Mouse (Mus musculus) thymus, adult 2 months (tissue): ENCODE measurements around the gene Zfp821. TPM values are rescaled to one million over a fixed set of nuclear protein-coding genes. Genes with fewer than 3 reads are reported as not detected.

Source experiments
- DNase-seq: peaks from one replicate; pipeline ENCODE4 v3.0.0; 2021
- H3K27ac ChIP-seq: fragments of 200-500 bp; 2 replicates; pipeline ENCODE4 v1.5.1; 2012; ENCODE audit warnings: low read length, control low read depth; ENCODE audit not compliant: control insufficient read depth, insufficient read depth
- H3K27me3 ChIP-seq: fragments of 200-500 bp; 2 replicates; pipeline ENCODE4 v1.6.1; 2012; ENCODE audit warnings: mild to moderate bottlenecking, low read length, moderate library complexity, mixed read lengths; ENCODE audit not compliant: control insufficient read depth, insufficient read depth
- H3K36me3 ChIP-seq: fragments of 200-500 bp; 2 replicates; pipeline ENCODE4 v1.6.1; 2012; ENCODE audit warnings: mild to moderate bottlenecking, low read length, moderate library complexity; ENCODE audit not compliant: control insufficient read depth, insufficient read depth
- H3K4me1 ChIP-seq: fragments of 200-500 bp; replicated peaks from 2 replicates; pipeline ENCODE4 v1.6.1; 2012; ENCODE audit warnings: low read length; ENCODE audit not compliant: control insufficient read depth, insufficient read depth
- H3K4me3 ChIP-seq: fragments of 200-500 bp; 2 replicates; pipeline ENCODE4 v1.5.1; 2012; ENCODE audit warnings: mild to moderate bottlenecking, low read length, control low read depth, moderate library complexity; ENCODE audit not compliant: control insufficient read depth, insufficient read depth
- CTCF ChIP-seq: fragments of 200-500 bp; IDR thresholded peaks from 2 replicates; pipeline ENCODE4 v1.5.1; 2012; ENCODE audit warnings: mild to moderate bottlenecking, control low read depth, low read length, moderate library complexity, borderline replicate concordance; ENCODE audit not compliant: control insufficient read depth, poor library complexity, insufficient read depth; ENCODE audit errors: extremely low read depth
- POLR2A ChIP-seq: fragments of 200-500 bp; IDR thresholded peaks from 2 replicates; pipeline ENCODE4 v1.6.1; 2012; ENCODE audit warnings: mild to moderate bottlenecking, low read length, control low read depth, moderate library complexity; ENCODE audit not compliant: control insufficient read depth, poor library complexity, insufficient read depth; ENCODE audit errors: extremely low read depth
- WGBS: fragments of 180-500 bp; shearing (Covaris S2); methylation state at CpG from one replicate; pipeline ENCODE4 v1.1.7; 2018; 5-methylcytosine and 5-hydroxymethylcytosine counted together
- polyA plus RNA-seq: library from polyadenylated mRNA; depleted of rRNA; stranded (reverse); fragments of >200 nt; gene quantifications from 2 replicates; pipeline ENCODE4 v1.2.3, GENCODE M21; 2012

Zfp821 gene
- polyA plus RNA-seq, 1 experiment: 11.4 TPM

DNA sequence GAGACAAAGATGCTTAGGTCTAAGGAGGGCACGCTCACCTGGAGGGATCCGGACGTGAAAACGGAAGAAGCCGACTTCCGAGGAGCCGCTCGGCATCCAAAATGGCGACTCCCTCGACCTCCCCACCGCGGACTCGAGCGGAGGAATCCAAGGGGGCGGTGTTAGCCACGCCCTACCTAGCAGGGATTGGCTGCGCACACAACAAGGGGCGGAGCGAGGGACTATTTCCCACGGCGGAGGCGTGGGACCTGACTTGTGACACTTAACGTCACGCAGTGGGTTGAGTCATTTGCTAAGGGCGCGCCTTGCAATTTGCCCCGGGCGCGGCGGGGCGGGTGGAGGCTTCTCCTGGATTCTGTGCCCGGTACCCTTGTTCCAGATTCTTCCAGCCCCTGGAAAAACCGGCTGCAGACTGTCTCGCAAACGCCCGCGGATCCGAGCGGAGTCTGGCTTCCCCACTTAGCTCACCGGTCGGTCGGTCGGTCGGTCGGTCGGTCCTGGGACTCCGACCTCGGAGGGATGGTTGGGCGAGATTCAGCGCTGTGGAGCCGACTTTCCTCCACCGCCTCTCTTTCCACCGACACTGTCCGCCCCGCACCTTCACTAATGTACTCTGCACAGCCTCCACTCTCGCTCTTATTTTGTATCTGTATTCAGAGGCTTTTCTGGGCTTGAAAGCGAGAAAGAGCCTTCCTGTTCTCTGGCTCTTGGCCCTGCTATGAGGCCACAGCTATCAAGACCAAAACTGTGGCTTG is 12.0 kb upstream of the Zfp821 start, which contains the start of gene Ist1:
Ist1 (minus strand) TSS at position 115 of the 755 bp plus-strand sequence.
- Histone ChIP-seq H3K4me3 (peak within 1 kb of the TSS; percentile 93), H3K27ac (0 out of 2 replicates have a peak within 1 kb of the TSS, but pooled peaks have one; percentile 21), H3K4me1 (peaks cover 10% of the 10 kb centered on the region), H3K36me3 (no peaks in the 10 kb centered on the region), H3K27me3 (no peaks in the 10 kb centered on the region)
- peak; percentile 98 for DNase-seq
- peak; percentile 93 for TF ChIP-seq POLR2A
- no peak for TF ChIP-seq CTCF
- WGBS: under 1% methylated on average over 57 of the region's 57 CpGs

DNA sequence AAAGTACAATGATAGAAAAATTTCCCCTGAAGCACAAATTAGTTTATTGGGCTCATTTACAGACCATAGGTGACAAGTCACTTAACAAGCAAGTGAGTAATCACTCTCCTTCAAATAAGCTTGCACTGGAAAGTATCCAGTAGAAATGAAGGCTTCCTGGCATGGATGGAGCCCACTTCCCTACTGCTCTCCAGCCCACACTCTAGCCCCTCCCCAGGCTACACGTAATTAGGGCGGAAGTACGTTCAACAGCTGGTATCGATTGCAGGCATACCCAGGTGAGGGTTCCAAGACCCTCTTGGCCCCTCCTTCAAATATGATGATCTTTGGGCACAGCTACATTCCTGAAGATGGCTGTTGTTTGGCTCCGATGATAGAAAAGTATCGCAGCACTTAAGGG is 11.2 kb upstream of the Zfp821 start:
- no peak overlapping the region for H3K27ac ChIP-seq
- no peak for DNase-seq
- no peak overlapping the region for H3K4me3 ChIP-seq
- peaks cover 10% of the 10 kb centered on the region for H3K4me1 ChIP-seq
- TF ChIP-seq POLR2A (no peak), CTCF (no peak)
- no peaks in the 10 kb centered on the region for H3K36me3 ChIP-seq
- 85% methylated on average over 6 of the region's 6 CpGs for WGBS
- H3K27me3 ChIP-seq: no peaks in the 10 kb centered on the region

DNA sequence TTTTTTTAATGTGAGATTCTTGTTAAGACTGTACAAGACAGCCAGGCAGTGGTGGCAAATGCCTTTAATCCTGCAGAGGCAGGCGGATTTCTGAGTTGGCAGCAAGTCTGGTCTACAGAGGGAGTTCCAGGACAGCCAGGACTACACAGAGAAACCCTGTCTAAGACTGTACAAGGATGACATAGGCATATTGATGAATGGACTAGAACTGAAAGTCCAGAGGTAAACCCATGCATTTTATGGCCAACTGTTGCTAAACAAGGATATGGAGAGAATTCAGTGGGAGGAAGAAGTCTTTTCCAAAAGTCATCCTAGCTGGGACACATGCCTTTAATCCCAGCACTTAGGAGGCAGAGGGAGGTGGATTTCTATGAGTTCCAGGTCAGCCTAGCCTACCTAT is 7.6 kb upstream of the Zfp821 start:
- no peak overlapping the region for H3K4me3 ChIP-seq
- 0 out of 2 replicates have a peak, but pooled peaks cover 3% of the 10 kb centered on the region for H3K4me1 ChIP-seq
- TF ChIP-seq CTCF (no peak), POLR2A (no peak)
- no peak overlapping the region for H3K27ac ChIP-seq
- H3K27me3 ChIP-seq: no peaks in the 10 kb centered on the region
- no peaks in the 10 kb centered on the region for H3K36me3 ChIP-seq
- no peak for DNase-seq
- whole genome bisulfite sequencing: 95% methylated on average over 1 of the region's 1 CpGs

DNA sequence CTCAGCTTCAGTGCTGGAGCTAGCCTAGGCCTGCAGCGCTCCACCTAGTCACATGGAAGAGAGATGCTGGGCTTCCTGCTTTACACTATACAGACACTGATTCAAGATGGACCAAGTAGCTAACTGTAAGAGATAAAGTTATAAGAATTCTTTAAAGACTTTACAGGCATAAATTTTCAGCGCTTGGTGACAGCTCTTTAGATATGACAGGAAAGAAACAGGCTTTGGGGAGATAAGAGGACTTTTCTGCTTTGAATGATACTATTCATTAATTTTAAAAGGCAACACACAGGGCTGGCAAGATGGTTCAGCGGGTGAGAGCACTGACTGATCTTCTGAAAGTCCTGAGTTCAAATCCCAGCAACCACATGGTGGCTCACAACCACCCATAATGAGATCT is 6.9 kb upstream of the Zfp821 start:
- Histone ChIP-seq H3K4me3 (no peak overlapping the region), H3K4me1 (0 out of 2 replicates have a peak, but pooled peaks cover 2% of the 10 kb centered on the region), H3K36me3 (no peaks in the 10 kb centered on the region), H3K27me3 (no peaks in the 10 kb centered on the region), H3K27ac (no peak overlapping the region)
- TF ChIP-seq POLR2A (no peak), CTCF (no peak)
- no peak for DNase-seq
- 92% methylated on average over 3 of the region's 3 CpGs for WGBS

DNA sequence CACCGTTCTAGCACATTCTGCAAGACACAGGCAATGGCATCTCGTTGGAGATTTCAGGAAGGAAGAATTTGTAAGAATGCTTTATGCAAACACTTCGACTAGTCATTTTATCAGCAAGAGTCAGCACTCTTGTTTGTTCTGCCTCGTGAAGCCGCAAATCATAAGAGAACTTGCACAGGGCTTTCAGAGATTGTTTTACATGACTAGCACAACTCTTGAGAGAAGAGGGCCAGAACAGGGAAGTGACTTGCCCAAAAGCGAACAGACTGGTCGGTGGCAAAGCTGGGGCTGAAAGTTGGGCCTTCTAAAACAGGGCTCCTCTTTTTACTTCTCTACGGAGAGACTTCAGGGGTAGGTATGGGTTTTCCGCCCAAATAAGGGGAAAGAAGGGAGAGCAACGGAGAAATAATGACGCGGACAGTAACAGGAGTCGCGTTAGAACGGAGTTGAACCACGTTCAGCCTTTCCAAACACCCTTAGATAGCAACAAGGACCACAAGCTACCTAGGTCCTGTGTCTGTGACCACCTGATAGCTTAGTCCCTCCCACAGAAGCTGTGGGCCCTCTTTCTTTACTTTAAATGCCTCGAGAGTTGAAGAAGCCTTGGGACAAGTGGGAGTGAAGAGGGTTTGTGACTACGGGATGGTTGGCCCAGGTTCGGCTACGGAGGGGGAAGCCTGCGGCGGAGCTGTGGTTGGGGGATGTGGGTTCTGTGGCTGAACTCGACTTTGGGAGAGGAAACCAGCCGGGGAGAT is 604 bp upstream of the Zfp821 start:
- Histone ChIP-seq H3K36me3 (no peaks in the 10 kb centered on the region), H3K4me3 (peak overlapping the region; percentile 77), H3K27me3 (no peaks in the 10 kb centered on the region), H3K27ac (peak overlapping the region; percentile 1; the same call in 1 of the 2 replicates), H3K4me1 (peaks cover 21% of the 10 kb centered on the region)
- DNase-seq: no peak
- 3% methylated on average over 24 of the region's 24 CpGs for WGBS
- TF ChIP-seq CTCF (no peak), POLR2A (no peak)

DNA sequence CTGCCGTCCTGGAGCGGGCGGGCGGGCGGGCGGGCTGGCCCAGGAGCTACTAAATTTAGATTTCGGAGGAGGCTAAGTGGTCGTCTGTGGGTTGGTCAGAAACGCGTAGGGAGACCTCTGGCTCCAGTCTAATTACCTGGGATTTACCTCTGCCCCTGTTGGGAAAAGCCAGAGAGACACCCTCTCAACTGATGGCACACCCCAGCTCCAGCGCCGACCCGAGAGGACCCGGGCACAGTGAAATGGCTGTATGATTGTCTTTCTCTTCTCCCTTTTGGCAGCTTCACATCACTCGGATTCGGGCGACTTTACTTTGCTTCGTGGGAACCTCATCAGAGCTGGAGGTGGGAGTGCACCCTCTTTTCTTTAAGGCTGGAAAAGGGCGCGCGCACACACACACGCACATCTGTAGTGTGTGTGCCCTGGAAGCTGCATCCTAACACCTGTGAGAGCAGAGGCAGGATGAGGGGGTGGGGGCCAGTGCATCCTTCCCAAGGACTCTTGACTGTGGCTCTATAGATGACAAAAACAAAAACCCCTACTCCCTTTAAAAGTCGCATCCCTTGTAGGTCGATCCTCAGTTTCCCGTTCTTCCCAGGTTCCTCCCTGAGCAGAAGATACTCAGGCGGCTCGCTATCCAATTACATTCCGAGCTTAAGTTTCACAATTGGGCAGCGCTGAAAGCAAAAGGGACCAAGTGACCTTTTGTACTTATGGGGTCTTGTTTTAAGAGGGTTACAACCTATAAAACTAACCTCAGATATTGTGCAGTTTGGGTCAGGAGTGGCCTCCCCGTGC is 929 bp downstream of the Zfp821 start:
- WGBS: 9% methylated on average over 30 of the region's 30 CpGs
- TF ChIP-seq CTCF (no peak), POLR2A (no peak)
- peak; percentile 29 for DNase-seq
- Histone ChIP-seq H3K27ac (no peak overlapping the region), H3K4me1 (peaks cover 21% of the 10 kb centered on the region), H3K4me3 (peak overlapping the region; percentile 77), H3K27me3 (no peaks in the 10 kb centered on the region), H3K36me3 (no peaks in the 10 kb centered on the region)
